Mouse (Mus musculus) lung, adult 2 months (tissue): ENCODE results near the gene Hnrnpm.

ENCODE experiments used
- CTCF ChIP-seq: fragments of 200-500 bp; IDR thresholded peaks from 2 replicates; pipeline ENCODE4 v1.5.1; 2011; ENCODE audit warnings: mild to moderate bottlenecking, low read length, control low read depth; ENCODE audit not compliant: insufficient read depth
- POLR2A ChIP-seq: fragments of 200-500 bp; IDR thresholded peaks from 2 replicates; pipeline ENCODE4 v1.6.1; 2011; ENCODE audit warnings: low read depth, mild to moderate bottlenecking, control low read depth, low read length, borderline replicate concordance; ENCODE audit errors: extremely low read depth

DNA sequence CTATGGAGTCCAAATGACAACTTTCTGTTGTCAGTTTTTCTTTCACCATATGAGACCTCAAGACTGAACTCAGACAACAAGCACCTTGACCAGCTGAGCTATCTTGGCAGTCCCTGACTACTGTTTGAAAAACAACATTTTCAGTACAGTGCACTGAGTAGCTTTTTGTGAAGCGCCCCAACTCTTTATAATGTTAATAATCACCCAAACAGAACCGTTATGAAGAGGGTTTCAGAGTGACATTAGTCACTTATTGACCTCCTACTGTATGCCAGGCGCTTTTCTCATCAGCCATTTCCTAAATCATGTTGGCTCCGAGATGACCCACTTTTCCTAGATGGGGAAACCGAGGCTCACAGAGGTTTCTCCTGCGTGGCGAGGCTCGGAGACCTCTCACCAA is 31.3 kb upstream of the Hnrnpm start:
- TF ChIP-seq POLR2A (no peak), CTCF (no peak)
